Mouse (Mus musculus) subcutaneous adipose tissue, adult 2 months (tissue): ENCODE data around the gene Tekt3. TPM values are rescaled to one million over a fixed set of nuclear protein-coding genes. Genes with fewer than 3 reads are reported as not detected.

ENCODE experiments used
- polyA plus RNA-seq: library from polyadenylated mRNA; depleted of rRNA; stranded (reverse); fragments of >200 nt; gene quantifications from 2 replicates; pipeline ENCODE4 v1.2.3, GENCODE M21; 2012; ENCODE audit warnings: low replicate concordance; rRNA removed

The Tekt3 gene
- polyA plus RNA-seq: not detected in 2 replicates

DNA sequence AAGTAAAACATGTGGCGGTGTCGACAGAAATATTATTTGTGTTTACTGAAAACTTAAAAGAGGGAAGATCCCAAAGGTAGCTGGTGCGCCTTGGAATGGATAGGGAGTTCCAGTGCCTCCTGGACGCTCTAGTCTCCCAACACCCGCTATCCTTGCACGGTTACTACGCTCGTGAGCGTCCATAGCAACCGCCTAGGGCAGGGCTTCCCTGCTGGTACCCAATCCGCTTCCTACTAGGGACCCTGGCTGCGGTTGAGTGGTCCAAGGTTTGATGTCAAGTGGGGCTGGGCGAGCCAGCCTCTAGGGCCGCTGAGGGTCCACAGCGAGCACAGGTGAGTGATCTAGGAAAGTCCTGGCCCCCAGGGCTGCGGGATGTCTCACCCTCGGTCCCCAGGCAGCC, at the start of gene Tekt3:
Gene Tekt3 (plus strand): TSS at position 209 of the 400 bp plus-strand sequence.

DNA sequence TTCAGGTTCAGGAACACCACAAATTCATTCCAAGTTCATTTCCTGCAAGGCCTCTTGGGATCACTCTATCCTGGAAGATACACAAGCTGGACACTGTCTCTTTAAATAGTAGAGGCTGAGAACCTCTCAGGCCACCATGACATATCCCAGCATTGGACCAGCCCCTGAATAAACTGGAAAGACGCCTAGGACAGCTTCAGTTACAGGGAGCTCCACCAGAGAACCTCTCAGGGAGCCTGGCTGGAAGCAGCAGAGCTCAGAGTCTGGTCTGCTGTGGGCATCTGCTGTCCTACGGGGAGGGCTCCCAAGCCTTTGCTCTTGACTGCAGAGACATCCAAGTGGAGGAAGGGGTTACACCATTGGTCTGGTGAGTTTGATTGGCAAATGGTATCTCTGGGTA, 67.3 kb downstream of the Tekt3 start, which contains the start of gene Pmp22:
Gene Pmp22 (plus strand): TSS at position 199 of the 400 bp plus-strand sequence.

Other genes with a start within 250 kb of the Tekt3 start
- gene Trim16, start 241.4 kb upstream of the Tekt3 start, polyA plus RNA-seq: 10.5 and 10.9 TPM in 2 replicates
- gene Fbxw10, start 214.6 kb upstream of the Tekt3 start, polyA plus RNA-seq: 0.41 and 0.52 TPM in 2 replicates
- 15.8 and 19.9 TPM in 2 replicates for gene Tvp23b, start 182.2 kb upstream of the Tekt3 start, polyA plus RNA-seq
- 0.24 TPM in 1 of 2 replicates, not detected in the other for gene Cdrt4, start 110.5 kb upstream of the Tekt3 start, polyA plus RNA-seq
- gene Pmp22, start 67.3 kb downstream of the Tekt3 start, polyA plus RNA-seq: 210 and 212 TPM in 2 replicates